Mouse (Mus musculus): ENCODE data around the gene Map1s.

DNA sequence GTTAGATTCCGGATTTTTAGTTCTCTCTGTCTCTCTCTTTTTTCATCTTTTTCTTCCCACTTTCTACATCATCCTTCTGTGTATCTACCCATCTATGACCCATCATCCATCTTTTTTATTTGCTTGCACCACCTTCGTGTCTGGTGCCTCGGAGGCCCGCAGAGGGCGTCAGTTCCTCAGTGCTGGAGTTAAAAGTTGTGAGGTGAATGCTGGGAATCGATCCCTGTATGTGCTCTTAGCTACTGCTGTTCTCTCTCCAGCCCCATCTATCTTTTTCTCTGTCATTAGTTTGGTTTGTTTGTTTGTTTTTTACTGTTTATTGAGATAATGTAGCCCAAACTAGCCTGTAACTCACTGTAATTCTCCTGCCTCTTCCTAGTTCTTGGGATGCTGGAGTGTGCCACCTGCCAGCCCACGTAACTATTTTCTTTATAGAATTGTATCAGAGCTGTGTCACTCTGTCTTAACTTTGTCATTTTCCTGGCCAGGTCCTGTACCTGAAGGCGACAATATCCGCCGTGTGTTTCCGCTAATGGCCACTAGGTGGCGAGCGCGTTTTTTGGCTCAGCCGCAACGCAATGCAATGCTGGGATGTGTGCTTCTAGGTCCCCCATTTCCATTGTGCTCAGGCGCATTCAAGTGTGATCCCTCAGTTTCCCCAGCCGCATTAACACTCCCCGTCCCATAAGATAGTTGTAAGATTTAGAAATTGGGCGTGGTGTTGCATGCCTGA is 7.9 kb upstream of the Map1s start:
- TF ChIP-seq POLR2A (IDR thresholded peaks at IDR 0.05; ENCODE audit: borderline replicate concordance, extremely low read depth, insufficient read depth, insufficient read length, poor library complexity, severe bottlenecking) (no peak), CTCF (IDR thresholded peaks at IDR 0.05; ENCODE audit: borderline replicate concordance, extremely low read depth, insufficient read depth, insufficient read length) (peak; percentile 98)
